Mouse (Mus musculus): ENCODE results near the gene Rasgef1b.

Rasgef1b gene

GRCm38 (mm10) chr5:99327019-99327418, 401.8 kb downstream of the Rasgef1b start:
- no peak for DNase-seq (ENCODE audit: extremely low read depth, low read depth)

GRCm38 (mm10) chr5:99325301-99325700, 403.6 kb downstream of the Rasgef1b start:
- no peak for DNase-seq (ENCODE audit: extremely low read depth, low read depth)

GRCm38 (mm10) chr5:99320783-99321182, 408.1 kb downstream of the Rasgef1b start:
- DNase-seq (ENCODE audit: extremely low read depth, low read depth) = no peak

GRCm38 (mm10) chr5:99297939-99298338, 430.9 kb downstream of the Rasgef1b start:
- DNase-seq (ENCODE audit: extremely low read depth, low read depth) = no peak

GRCm38 (mm10) chr5:99296348-99296747, 432.5 kb downstream of the Rasgef1b start:
- no peak for DNase-seq (ENCODE audit: extremely low read depth, low read depth)

GRCm38 (mm10) chr5:99292287-99292851, 436.5 kb downstream of the Rasgef1b start:
- no peak for DNase-seq (ENCODE audit: extremely low read depth, low read depth)

- DNase-seq (ENCODE audit: extremely low read depth, low read depth) = no peak
Measured at GRCm38 (mm10) chr5:99291084-99291830, 437.6 kb downstream of the Rasgef1b start.

- DNase-seq (ENCODE audit: extremely low read depth, low read depth) = no peak
Measured at GRCm38 (mm10) chr5:99288262-99288661, 440.6 kb downstream of the Rasgef1b start.

- DNase-seq (ENCODE audit: extremely low read depth, low read depth) = no peak
Measured at GRCm38 (mm10) chr5:99287647-99288185, 441.1 kb downstream of the Rasgef1b start.

- DNase-seq (ENCODE audit: extremely low read depth, low read depth) = no peak
Measured at GRCm38 (mm10) chr5:99286575-99286974, 442.3 kb downstream of the Rasgef1b start.

GRCm38 (mm10) chr5:99286024-99286423, 442.8 kb downstream of the Rasgef1b start:
- DNase-seq (ENCODE audit: extremely low read depth, low read depth) = no peak

- DNase-seq (ENCODE audit: extremely low read depth, low read depth) = no peak
Measured at GRCm38 (mm10) chr5:99284369-99284768, 444.5 kb downstream of the Rasgef1b start.

- DNase-seq (ENCODE audit: extremely low read depth, low read depth) = no peak
Measured at GRCm38 (mm10) chr5:99283636-99284035, 445.2 kb downstream of the Rasgef1b start.

- DNase-seq (ENCODE audit: extremely low read depth, low read depth) = no peak
Measured at GRCm38 (mm10) chr5:99280536-99280935, 448.3 kb downstream of the Rasgef1b start.

GRCm38 (mm10) chr5:99279016-99279757, 449.7 kb downstream of the Rasgef1b start:
- DNase-seq (ENCODE audit: extremely low read depth, low read depth) = no peak

GRCm38 (mm10) chr5:99278364-99278763, 450.5 kb downstream of the Rasgef1b start:
- DNase-seq (ENCODE audit: extremely low read depth, low read depth) = no peak

- DNase-seq (ENCODE audit: extremely low read depth, low read depth) = no peak
Measured at GRCm38 (mm10) chr5:99277536-99277935, 451.3 kb downstream of the Rasgef1b start.

- no peak for DNase-seq (ENCODE audit: extremely low read depth, low read depth)
Measured at GRCm38 (mm10) chr5:99274119-99274563, 454.7 kb downstream of the Rasgef1b start.

GRCm38 (mm10) chr5:99271531-99271930, 457.3 kb downstream of the Rasgef1b start:
- no peak for DNase-seq (ENCODE audit: extremely low read depth, low read depth)

- no peak for DNase-seq (ENCODE audit: extremely low read depth, low read depth)
Measured at GRCm38 (mm10) chr5:99269131-99269530, 459.7 kb downstream of the Rasgef1b start.

- no peak for DNase-seq (ENCODE audit: extremely low read depth, low read depth)
Measured at GRCm38 (mm10) chr5:99267338-99267737, 461.5 kb downstream of the Rasgef1b start.

- DNase-seq (ENCODE audit: extremely low read depth, low read depth) = no peak
Measured at GRCm38 (mm10) chr5:99266301-99266700, 462.6 kb downstream of the Rasgef1b start.

All from MEL-GATA-1-ER (cell line).